Mouse (Mus musculus) cortical plate, adult 2 months (tissue): ENCODE measurements around the gene Zeb2. TPM values are rescaled to one million over a fixed set of nuclear protein-coding genes. Genes with fewer than 3 reads are reported as not detected.

Source experiments
- H3K27ac ChIP-seq: fragments of 200-500 bp; 2 replicates; pipeline ENCODE4 v1.5.1; 2012; ENCODE audit warnings: low read length, control low read depth, inconsistent platforms; ENCODE audit not compliant: insufficient read depth
- H3K4me1 ChIP-seq: fragments of 200-500 bp; 2 replicates; pipeline ENCODE4 v1.6.1; 2011; ENCODE audit warnings: low read length; ENCODE audit not compliant: control insufficient read depth, insufficient read depth
- H3K4me3 ChIP-seq: fragments of 200-500 bp; 2 replicates; pipeline ENCODE4 v1.5.1; 2011; ENCODE audit warnings: mild to moderate bottlenecking, low read length, control low read depth; ENCODE audit not compliant: insufficient read depth
- CTCF ChIP-seq: fragments of 200-500 bp; IDR thresholded peaks from 2 replicates; pipeline ENCODE4 v1.5.1; 2011; ENCODE audit warnings: mild to moderate bottlenecking, control low read depth, low read length; ENCODE audit not compliant: insufficient read depth; ENCODE audit errors: extremely low read depth
- POLR2A ChIP-seq: fragments of 200-500 bp; IDR thresholded peaks from 2 replicates; pipeline ENCODE4 v1.6.1; 2011; ENCODE audit warnings: mild to moderate bottlenecking, low read length, control low read depth; ENCODE audit not compliant: insufficient read depth; ENCODE audit errors: extremely low read depth
- polyA plus RNA-seq: library from polyadenylated mRNA; depleted of rRNA; stranded (reverse); fragments of >200 nt; gene quantifications from 2 replicates; pipeline ENCODE4 v1.2.3, GENCODE M21; 2012

Zeb2 gene
- polyA plus RNA-seq, 1 experiment, result 65.4 TPM

DNA sequence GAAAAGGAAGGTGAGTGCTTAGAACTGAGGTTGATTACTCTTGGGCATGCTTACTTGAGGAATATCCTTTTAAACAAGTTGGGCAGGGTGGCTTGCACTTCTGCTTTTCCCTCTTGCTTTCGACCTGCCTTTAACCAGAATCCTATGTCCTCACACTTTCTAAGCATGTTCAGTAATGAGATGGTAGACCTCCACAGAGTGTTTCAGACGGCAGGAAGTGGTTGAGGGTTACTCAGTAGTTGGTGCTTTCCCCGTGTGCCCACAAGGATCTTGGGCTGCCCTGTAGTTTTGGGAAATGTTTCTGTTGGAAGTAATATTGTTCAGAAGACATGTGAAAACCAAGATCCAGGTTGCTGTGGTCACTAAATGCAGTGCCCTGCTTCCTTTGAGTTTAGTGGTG is 135.5 kb downstream of the Zeb2 start:
- H3K4me3 ChIP-seq, result no peak overlapping the region
- TF ChIP-seq POLR2A (no peak), CTCF (no peak)
- H3K27ac ChIP-seq, result no peak overlapping the region
- H3K4me1 ChIP-seq, result peaks cover 4% of the 10 kb centered on the region; the same call in 1 of the 2 replicates

DNA sequence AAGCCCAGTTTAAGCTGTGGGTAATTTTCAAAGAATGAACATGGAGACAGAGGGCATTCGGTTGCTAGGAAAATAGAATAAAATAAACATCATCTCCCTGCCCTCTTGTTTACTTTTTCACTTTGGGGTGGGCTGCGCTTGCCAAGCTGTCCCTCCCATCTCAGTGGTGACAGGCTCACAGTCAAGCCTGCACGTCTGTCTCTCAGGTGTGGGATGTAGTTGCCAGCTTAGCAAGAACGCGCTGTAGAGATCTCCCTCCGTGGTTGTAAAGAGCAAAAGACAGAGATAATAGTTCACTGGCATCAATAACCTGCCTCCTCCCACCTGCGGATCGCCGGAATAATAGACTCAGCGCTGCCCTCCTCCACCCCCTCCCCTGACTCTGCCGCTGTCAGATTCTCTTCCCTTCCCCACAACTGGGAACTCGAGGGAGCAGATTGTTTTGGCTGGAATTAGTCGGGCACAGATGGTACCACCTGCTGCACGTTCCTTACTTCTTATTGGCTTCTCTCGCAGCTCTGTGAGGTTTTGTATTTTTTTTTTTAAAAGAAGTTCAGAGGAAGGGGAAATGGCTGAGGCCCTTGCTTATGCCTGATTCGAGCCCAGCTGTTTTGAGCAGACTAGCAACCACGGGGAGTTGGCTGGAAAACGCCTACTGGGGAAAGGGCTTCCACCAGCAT is 138.0 kb downstream of the Zeb2 start:
- H3K27ac ChIP-seq, result no peak overlapping the region
- peak overlapping the region; percentile 25 for H3K4me3 ChIP-seq
- no peak for TF ChIP-seq POLR2A
- no peak for TF ChIP-seq CTCF
- peaks cover 4% of the 10 kb centered on the region; the same call in 1 of the 2 replicates for H3K4me1 ChIP-seq

DNA sequence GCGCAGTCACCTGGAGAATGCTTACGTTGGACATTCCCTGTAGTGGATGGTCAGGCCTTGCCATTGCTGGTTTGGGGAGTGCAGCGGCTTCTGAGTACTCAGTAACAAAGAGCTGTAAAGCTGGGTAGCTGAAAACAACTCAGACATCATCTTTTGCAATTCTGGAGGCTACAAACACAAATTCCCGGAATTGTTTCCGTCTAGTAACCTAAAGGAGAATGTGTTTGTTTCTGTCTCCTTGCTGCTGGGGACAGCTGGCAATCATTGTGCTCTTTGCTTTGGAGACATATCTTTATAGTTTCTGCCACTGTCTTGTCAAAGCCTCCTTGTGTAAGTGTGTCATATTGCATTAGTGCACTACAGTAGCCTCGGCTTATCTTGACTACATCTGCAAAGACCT is 139.2 kb downstream of the Zeb2 start:
- H3K4me1 ChIP-seq, result peaks cover 4% of the 10 kb centered on the region; the same call in 1 of the 2 replicates
- H3K4me3 ChIP-seq, result no peak overlapping the region
- TF ChIP-seq CTCF (no peak), POLR2A (no peak)
- H3K27ac ChIP-seq, result no peak overlapping the region

DNA sequence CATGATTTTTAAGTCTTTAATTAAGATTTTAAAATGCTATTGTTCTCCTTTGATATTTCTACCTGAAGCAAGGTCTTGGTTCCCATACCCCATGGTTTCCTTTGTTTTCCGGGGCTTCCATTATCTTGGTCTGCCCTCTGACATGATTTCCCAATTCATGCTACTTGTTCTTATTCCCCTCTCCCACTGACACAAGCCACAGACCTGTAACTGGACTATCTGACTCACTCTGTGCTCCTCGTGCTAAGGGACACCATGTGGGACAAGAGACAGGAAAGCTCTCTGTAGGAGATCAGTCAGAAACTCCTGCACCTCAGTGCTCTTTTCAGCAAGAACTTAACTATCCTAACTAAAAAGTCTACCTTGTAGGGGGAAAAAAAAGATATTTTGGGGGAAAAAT is 139.6 kb downstream of the Zeb2 start:
- Histone ChIP-seq H3K4me1 (peaks cover 4% of the 10 kb centered on the region; the same call in 1 of the 2 replicates), H3K4me3 (no peak overlapping the region), H3K27ac (no peak overlapping the region)
- TF ChIP-seq CTCF (no peak), POLR2A (no peak)

DNA sequence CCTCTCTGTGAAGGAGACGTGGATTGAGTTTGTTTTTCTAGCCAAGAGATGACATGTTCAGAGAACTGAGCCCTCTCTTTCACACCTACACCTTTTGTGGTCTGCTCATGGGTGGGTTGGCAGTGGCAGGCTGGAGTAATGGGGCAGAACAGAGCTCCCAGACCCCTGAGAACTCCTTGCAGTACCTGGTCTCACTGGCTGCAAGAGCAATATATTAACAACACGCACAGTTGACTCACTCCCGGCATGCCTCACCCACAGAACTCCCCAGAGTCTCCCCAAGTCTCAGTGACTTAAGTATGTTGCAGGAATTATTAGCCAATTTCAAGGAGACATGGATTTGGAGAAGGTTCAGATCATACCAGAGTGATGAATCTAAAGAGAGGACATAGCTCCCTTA is 140.1 kb downstream of the Zeb2 start:
- H3K4me3 ChIP-seq, result no peak overlapping the region
- H3K4me1 ChIP-seq, result peaks cover 4% of the 10 kb centered on the region; the same call in 1 of the 2 replicates
- TF ChIP-seq CTCF (no peak), POLR2A (no peak)
- H3K27ac ChIP-seq, result no peak overlapping the region

DNA sequence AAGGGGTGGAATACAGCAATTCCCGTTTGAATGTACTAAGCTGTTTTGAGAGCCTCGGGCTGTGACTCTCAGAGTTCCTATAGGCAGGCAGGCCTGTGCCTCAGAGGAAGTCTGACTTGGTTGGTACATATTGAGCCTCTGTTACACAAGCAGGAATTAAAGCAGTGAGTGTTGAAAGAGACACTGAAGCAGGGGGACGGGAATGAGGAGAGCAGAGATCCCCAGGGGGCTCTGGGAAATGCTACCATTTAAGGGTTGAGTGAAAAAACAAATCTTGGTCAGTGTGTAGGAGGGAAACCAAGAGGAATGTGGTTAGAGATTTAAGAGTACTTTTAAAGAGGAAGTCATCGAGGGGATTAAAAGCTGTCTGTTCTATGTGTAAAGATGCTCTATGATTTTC is 140.7 kb downstream of the Zeb2 start:
- TF ChIP-seq CTCF, result no peak
- TF ChIP-seq POLR2A, result no peak
- Histone ChIP-seq H3K27ac (no peak overlapping the region), H3K4me1 (peaks cover 4% of the 10 kb centered on the region; the same call in 1 of the 2 replicates), H3K4me3 (no peak overlapping the region)

DNA sequence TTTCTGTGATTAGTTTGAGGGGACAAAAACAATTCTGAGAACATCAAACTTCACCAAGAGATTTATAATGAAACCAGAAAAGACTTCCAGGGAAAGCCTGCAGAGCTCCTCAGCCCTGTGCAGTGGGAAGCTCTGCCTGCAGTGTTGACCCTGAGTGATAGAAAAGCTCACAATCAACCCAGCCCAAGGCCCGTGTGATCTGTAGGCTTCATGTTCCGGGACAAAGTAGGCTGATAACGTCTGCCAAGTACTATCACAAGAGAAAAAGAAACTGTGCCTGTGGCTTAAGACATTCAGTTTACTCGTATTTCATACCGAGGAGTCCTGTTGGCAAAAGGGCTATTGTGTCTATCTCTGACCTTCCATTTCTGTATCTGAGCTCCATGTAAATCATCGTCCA is 143.4 kb downstream of the Zeb2 start:
- H3K4me1 ChIP-seq, result peaks cover under 1% of the 10 kb centered on the region; the same call in 1 of the 2 replicates
- TF ChIP-seq POLR2A (no peak), CTCF (no peak)
- no peak overlapping the region for H3K4me3 ChIP-seq
- H3K27ac ChIP-seq, result no peak overlapping the region

DNA sequence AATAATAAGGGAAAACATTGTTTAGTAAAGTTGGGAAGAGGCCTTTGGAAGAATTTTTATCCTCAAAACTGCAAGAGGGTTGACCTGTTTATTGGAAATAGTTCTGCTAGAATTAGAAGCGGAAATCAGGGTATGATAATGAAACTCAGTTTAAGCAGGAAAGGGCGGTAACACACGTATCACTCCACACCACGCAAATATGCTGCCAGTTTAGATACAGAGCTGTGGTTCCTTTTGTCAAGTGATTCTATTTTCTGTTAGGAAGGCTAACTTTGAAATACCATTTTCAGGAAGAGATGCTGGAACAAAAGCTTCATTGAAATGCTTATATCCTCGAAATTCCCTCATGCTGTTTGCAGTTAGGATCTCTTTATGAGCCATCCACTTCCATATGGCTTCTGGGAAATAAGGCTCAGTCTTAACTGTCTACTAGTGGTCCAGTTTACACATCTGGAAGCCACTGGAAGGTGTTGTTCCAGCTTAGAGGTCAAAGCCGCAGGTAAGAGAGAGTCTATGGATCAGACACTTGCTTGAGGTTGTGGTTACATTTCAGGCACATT is 147.0 kb downstream of the Zeb2 start:
- H3K4me1 ChIP-seq, result no peaks in the 10 kb centered on the region
- no peak overlapping the region for H3K4me3 ChIP-seq
- H3K27ac ChIP-seq, result no peak overlapping the region
- no peak for TF ChIP-seq CTCF
- no peak for TF ChIP-seq POLR2A

DNA sequence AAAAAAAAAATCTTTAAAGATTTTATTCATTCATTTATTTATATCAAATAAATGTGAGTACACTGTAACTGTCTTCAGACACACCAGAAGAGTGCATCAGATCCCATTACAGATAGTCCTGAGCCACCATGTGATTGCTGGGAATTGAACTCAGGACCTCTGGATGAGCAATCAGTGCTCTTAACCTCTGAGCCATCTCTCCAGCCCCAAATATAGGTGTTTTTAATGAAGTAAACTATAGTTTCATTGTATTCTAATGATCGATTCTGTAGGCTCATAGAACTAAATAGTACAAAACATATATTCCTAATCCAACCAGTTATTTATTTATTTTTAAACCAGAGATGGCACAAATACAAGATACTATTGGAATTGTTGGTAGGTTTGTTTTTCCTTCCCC is 147.6 kb downstream of the Zeb2 start:
- no peak for TF ChIP-seq POLR2A
- no peak for TF ChIP-seq CTCF
- Histone ChIP-seq H3K4me1 (no peaks in the 10 kb centered on the region), H3K27ac (no peak overlapping the region), H3K4me3 (no peak overlapping the region)

DNA sequence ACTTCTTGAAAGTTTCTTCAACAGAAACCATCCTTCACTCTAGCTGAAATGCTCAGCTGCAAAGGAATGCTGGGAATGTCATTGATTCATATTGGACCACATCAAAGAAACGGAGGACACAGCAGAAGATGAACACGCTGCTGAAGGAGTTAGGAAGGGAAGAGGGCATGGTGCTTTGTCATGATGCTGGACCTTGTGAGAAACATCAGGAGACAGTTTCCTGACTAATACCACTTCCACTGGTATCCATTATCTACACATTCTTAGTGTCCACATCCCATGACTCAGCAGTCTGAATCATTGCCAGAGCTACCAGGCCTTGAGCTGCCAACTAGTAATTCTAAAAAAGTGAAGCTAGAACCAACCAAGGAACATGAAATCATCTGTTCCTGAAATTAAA is 148.0 kb downstream of the Zeb2 start:
- no peaks in the 10 kb centered on the region for H3K4me1 ChIP-seq
- no peak overlapping the region for H3K4me3 ChIP-seq
- TF ChIP-seq CTCF (no peak), POLR2A (no peak)
- H3K27ac ChIP-seq, result no peak overlapping the region
